Mouse (Mus musculus): Measurements from ENCODE around the gene Crybb3. TPM values are rescaled to one million over a fixed set of nuclear protein-coding genes. Genes with fewer than 3 reads are reported as not detected.

Crybb3 gene
- total RNA-seq (2023) = not detected in 2 replicates

DNA sequence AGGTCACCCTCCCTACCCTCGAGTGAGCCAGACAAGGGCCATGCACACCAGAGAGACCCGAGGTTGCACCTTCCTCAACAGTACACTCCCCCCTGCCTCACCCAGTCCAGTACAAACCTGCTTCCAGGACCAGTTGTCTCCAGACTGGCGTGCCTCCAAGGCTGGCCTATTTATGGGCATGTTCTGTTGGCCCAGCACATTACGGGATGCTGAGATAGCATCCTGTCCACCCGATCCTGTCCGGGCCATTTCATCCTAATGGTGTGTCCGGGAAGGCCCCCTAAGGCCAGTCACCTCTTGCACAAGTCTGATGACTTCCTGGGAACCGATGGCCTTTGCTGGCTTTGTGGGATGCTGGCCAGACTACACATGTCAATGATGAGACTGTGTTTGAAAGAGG lies at the start of gene Crybb3:
Crybb3 (minus strand) TSS at position 146 of the 400 bp plus-strand sequence.

DNA sequence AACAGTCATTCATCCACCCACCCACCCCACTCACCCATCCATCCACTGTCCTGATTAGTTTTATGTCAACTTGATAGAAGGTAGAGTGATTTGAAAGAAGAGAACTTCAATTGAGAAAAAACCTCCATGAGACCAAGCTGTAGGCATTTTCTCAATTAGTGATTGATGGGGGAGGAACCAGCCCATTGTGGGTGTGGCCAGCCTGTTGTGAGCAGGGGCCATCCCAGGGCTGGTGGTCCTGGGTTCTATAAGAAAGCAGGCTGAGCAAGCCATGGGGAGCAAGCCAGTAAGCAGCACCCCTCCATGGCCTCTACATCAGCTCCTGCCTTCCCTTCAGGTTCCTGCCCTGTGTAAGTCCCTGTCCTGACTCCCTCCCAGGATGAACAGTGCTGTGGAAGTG lies 11.4 kb downstream of the Crybb3 start, which contains the start of gene Crybb2:
Crybb2 (minus strand) TSS at position 101 of the 400 bp plus-strand sequence.

Other genes with a start within 250 kb of the Crybb3 start
- 0.91 and 1.5 TPM in 2 replicates for gene Myo18b, start 185.2 kb downstream of the Crybb3 start, total RNA-seq (2023)
- 17.9 and 34.2 TPM in 2 replicates for gene Grk3, start 65.8 kb downstream of the Crybb3 start, total RNA-seq (2023)
- not detected in 2 replicates for gene Crybb2, start 11.5 kb downstream of the Crybb3 start, total RNA-seq (2023)
- 0.16 and 0.50 TPM in 2 replicates for gene 2900026A02Rik, start 139.7 kb upstream of the Crybb3 start, total RNA-seq (2023)
- not detected in 2 replicates for gene Tmem211, start 145.3 kb upstream of the Crybb3 start, total RNA-seq (2023)
- gene Sgsm1, start 229.2 kb upstream of the Crybb3 start, total RNA-seq (2023) = not detected in 2 replicates

Data from neutrophil, adult 65 days (primary cell).